Mouse (Mus musculus) stomach, adult 2 months (tissue): Measurements from ENCODE around the gene Dmbx1. TPM values are rescaled to one million over a fixed set of nuclear protein-coding genes. Genes with fewer than 3 reads are reported as not detected.

Source experiments
- polyA plus RNA-seq: library from polyadenylated mRNA; depleted of rRNA; stranded (reverse); fragments of >200 nt; gene quantifications from 2 replicates; pipeline ENCODE4 v1.2.3, GENCODE M21; 2012; rRNA removed

Dmbx1 gene
- polyA plus RNA-seq = 1.2 and 1.4 TPM in 2 replicates

GRCm38 (mm10) chr4:115939295-115940102 lies at the start of gene Dmbx1:
TSS of gene Dmbx1 (minus strand) at chr4:115939926.

GRCm38 (mm10) chr4:115890553-115890952 lies 49.2 kb downstream of the Dmbx1 start, which contains the start of gene 6430628N08Rik:
TSS of gene 6430628N08Rik (plus strand) at chr4:115890665.

GRCm38 (mm10) chr4:115884022-115884421 lies 55.7 kb downstream of the Dmbx1 start, which contains the start of gene Kncn:
TSS of gene Kncn (plus strand) at chr4:115884400.

Other genes with a start within 250 kb of the Dmbx1 start
- gene Efcab14, start 202.2 kb downstream of the Dmbx1 start, polyA plus RNA-seq = 5.6 and 5.9 TPM in 2 replicates
- gene Tex38, start 158.9 kb downstream of the Dmbx1 start, polyA plus RNA-seq = not detected in 2 replicates
- gene Atpaf1, start 155.1 kb downstream of the Dmbx1 start, polyA plus RNA-seq = 7.7 and 18.9 TPM in 2 replicates
- 6.3 and 6.8 TPM in 2 replicates for gene Mob3c, start 111.8 kb downstream of the Dmbx1 start, polyA plus RNA-seq
- gene Mknk1, start 100.7 kb downstream of the Dmbx1 start, polyA plus RNA-seq = 12.3 and 17.2 TPM in 2 replicates
- not detected in 2 replicates for gene Kncn, start 55.5 kb downstream of the Dmbx1 start, polyA plus RNA-seq
- gene 6430628N08Rik, start 49.3 kb downstream of the Dmbx1 start, polyA plus RNA-seq = not detected in 2 replicates
- 10.2 and 10.4 TPM in 2 replicates for gene Faah, start 78.0 kb upstream of the Dmbx1 start, polyA plus RNA-seq
- 2.1 and 2.2 TPM in 2 replicates for gene Nsun4, start 114.0 kb upstream of the Dmbx1 start, polyA plus RNA-seq
- gene Uqcrh, start 135.1 kb upstream of the Dmbx1 start, polyA plus RNA-seq = 31.4 and 43.3 TPM in 2 replicates
- 45.8 and 46.0 TPM in 2 replicates for gene Lrrc41, start 135.3 kb upstream of the Dmbx1 start, polyA plus RNA-seq
- 0.35 and 0.61 TPM in 2 replicates for gene Rad54l, start 183.8 kb upstream of the Dmbx1 start, polyA plus RNA-seq
- 13.1 and 13.5 TPM in 2 replicates for gene Pomgnt1, start 183.9 kb upstream of the Dmbx1 start, polyA plus RNA-seq
- 1.6 and 2.7 TPM in 2 replicates for gene Lurap1, start 211.4 kb upstream of the Dmbx1 start, polyA plus RNA-seq
- gene Tspan1, start 227.7 kb upstream of the Dmbx1 start, polyA plus RNA-seq = 41.8 and 44.2 TPM in 2 replicates
- gene 1700042G07Rik, start 233.4 kb upstream of the Dmbx1 start, polyA plus RNA-seq = not detected in 2 replicates
- not detected in 2 replicates for gene Gm49337, start 233.5 kb upstream of the Dmbx1 start, polyA plus RNA-seq